Mouse (Mus musculus) kidney, adult 2 months (tissue): ENCODE measurements around the gene Prelid1.

Source experiments
- CTCF ChIP-seq: fragments of 200-500 bp; conservative IDR thresholded peaks from 2 replicates; pipeline ENCODE4 v1.5.1; 2011; ENCODE audit warnings: low read depth, mild to moderate bottlenecking, control low read depth, low read length, moderate library complexity, mixed read lengths; ENCODE audit not compliant: insufficient read depth, insufficient read length
- POLR2A ChIP-seq: fragments of 200-500 bp; IDR thresholded peaks from one replicate; pipeline ENCODE4 v1.6.1; 2011; ENCODE audit warnings: low read depth, low read length, control low read depth

DNA sequence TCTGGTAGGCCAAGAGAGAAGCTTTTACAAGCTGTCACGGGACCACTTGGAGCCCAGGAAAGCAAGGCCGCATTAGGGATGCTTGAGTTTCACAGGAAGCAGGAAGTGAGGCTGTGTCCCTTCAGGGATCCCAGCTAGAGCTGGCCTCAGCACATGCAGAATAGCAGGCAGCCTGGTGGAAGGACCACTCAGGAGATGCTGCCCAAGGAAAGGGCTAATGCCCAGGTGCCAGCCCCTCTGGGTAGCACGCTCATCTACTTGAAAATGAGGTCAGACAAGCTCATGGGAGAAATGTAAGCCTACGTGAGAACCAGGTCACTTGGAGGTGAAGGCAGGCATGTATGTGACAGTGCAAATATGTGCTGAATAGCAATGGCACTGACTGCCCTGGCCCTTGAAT is 6.9 kb downstream of the Prelid1 start:
- TF ChIP-seq CTCF (no peak), POLR2A (no peak)
